Mouse (Mus musculus) MEL (cell line): ENCODE results near the gene Shmt2. TPM values are rescaled to one million over a fixed set of nuclear protein-coding genes. Genes with fewer than 3 reads are reported as not detected.

Experiments used
- DNase-seq: peaks from one replicate; pipeline ENCODE4 v3.0.0; 2011; ENCODE audit warnings: low read depth, low spot score
- H3K27ac ChIP-seq: 2 replicates; pipeline ENCODE4 v1.5.1; 2012; ENCODE audit warnings: low read depth, mild to moderate bottlenecking, control low read depth, low read length, moderate library complexity; ENCODE audit not compliant: control insufficient read depth
- H3K27me3 ChIP-seq, 2 experiments: fragments of 150-350 bp in 1 of 2; sonication (generic) in 1 of 2; 2 replicates each; pipeline ENCODE4 v1.6.1; 2012; ENCODE audit warnings: low read length in 2 of 2, mild to moderate bottlenecking in 2 of 2, improper control_type of control experiment in 1 of 2, moderate library complexity in 1 of 2; ENCODE audit not compliant: insufficient read depth in 2 of 2, control insufficient read depth in 1 of 2
- H3K36me3 ChIP-seq, 2 experiments: 2 replicates each; pipeline ENCODE4 v1.6.1; 2012 to 2014; ENCODE audit warnings: low read length in 2 of 2, improper control_type of control experiment in 1 of 2, inconsistent platforms in 1 of 2, mild to moderate bottlenecking in 1 of 2; ENCODE audit not compliant: insufficient read depth in 2 of 2, control insufficient read depth in 1 of 2
- H3K4me1 ChIP-seq, 2 experiments: fragments of 150-350 bp in 1 of 2; sonication (generic) in 1 of 2; 2 replicates each; pipeline ENCODE4 v1.6.1; 2012; ENCODE audit warnings: low read length in 2 of 2, improper control_type of control experiment in 1 of 2, mild to moderate bottlenecking in 1 of 2; ENCODE audit not compliant: insufficient read depth in 2 of 2, control insufficient read depth in 1 of 2
- H3K4me3 ChIP-seq, 2 experiments: fragments of 150-350 bp in 1 of 2; sonication (generic) in 1 of 2; 2 replicates each; pipeline ENCODE4 v1.5.1; 2012; ENCODE audit warnings: low read depth in 2 of 2, low read length in 2 of 2, mild to moderate bottlenecking in 2 of 2, moderate library complexity in 2 of 2, control low read depth in 1 of 2, improper control_type of control experiment in 1 of 2; ENCODE audit not compliant: control insufficient read depth in 1 of 2, insufficient read depth in 1 of 2
- H3K79me2 ChIP-seq: 2 replicates; pipeline ENCODE4 v1.6.1; 2012; ENCODE audit warnings: mild to moderate bottlenecking, low read length, moderate library complexity; ENCODE audit not compliant: control insufficient read depth, poor library complexity, insufficient read depth
- H3K9ac ChIP-seq: 2 replicates; pipeline ENCODE4 v1.6.1; 2012; ENCODE audit warnings: low read depth, mild to moderate bottlenecking, control low read depth, low read length, moderate library complexity; ENCODE audit not compliant: control insufficient read depth, poor library complexity, severe bottlenecking
- H3K9me3 ChIP-seq: fragments of 150-350 bp; sonication (generic); replicated peaks from 2 replicates; pipeline ENCODE4 v1.6.1; 2012; ENCODE audit warnings: mild to moderate bottlenecking, low read length, improper control_type of control experiment, moderate library complexity; ENCODE audit not compliant: insufficient read depth
- BHLHE40 ChIP-seq: IDR thresholded peaks from 2 replicates; pipeline ENCODE4 v1.6.1; 2012; ENCODE audit warnings: low read depth, mild to moderate bottlenecking, inconsistent platforms, low read length, improper control_type of control experiment, borderline replicate concordance
- CHD1 ChIP-seq: IDR thresholded peaks from 2 replicates; pipeline ENCODE4 v1.6.1; 2012; ENCODE audit warnings: low read depth, mild to moderate bottlenecking, inconsistent platforms, low read length, improper control_type of control experiment
- CTCF ChIP-seq, 3 experiments: IDR thresholded peaks in 2 of 3; conservative IDR thresholded peaks in 1 of 3; 2 replicates each; pipeline ENCODE4 v1.5.1; 2011 to 2012; ENCODE audit warnings: low read length in 3 of 3, low read depth in 2 of 3, mild to moderate bottlenecking in 2 of 3, improper control_type of control experiment in 1 of 3, inconsistent platforms in 1 of 3, mixed read lengths in 1 of 3, moderate library complexity in 1 of 3; ENCODE audit not compliant: control insufficient read depth in 1 of 3, insufficient read depth in 1 of 3, poor library complexity in 1 of 3, severe bottlenecking in 1 of 3
- E2F4 ChIP-seq: IDR thresholded peaks from 2 replicates; pipeline ENCODE4 v1.6.1; 2011; ENCODE audit warnings: low read depth, low read length, improper control_type of control experiment, borderline replicate concordance
- EP300 ChIP-seq, 2 experiments: IDR thresholded peaks; 2 replicates each; pipeline ENCODE4 v1.6.1; 2011; ENCODE audit warnings: improper control_type of control experiment in 2 of 2, low read length in 2 of 2, low read depth in 1 of 2, mild to moderate bottlenecking in 1 of 2
- GABPA ChIP-seq: IDR thresholded peaks from 2 replicates; pipeline ENCODE4 v1.6.1; 2012; ENCODE audit warnings: low read depth, mild to moderate bottlenecking, inconsistent platforms, low read length, improper control_type of control experiment, moderate library complexity
- GATA1 ChIP-seq: IDR thresholded peaks from 2 replicates; pipeline ENCODE4 v1.6.1; 2011; ENCODE audit warnings: low read depth, low read length, improper control_type of control experiment
- JUND ChIP-seq: IDR thresholded peaks from 2 replicates; pipeline ENCODE4 v1.6.1; 2011; ENCODE audit warnings: low read depth, mild to moderate bottlenecking, improper control_type of control experiment, low read length
- MAFK ChIP-seq: IDR thresholded peaks from 2 replicates; pipeline ENCODE4 v1.6.1; 2011; ENCODE audit warnings: low read depth, mild to moderate bottlenecking, low read length, improper control_type of control experiment, borderline replicate concordance
- MXI1 ChIP-seq: IDR thresholded peaks from 2 replicates; pipeline ENCODE4 v1.6.1; 2011; ENCODE audit warnings: mild to moderate bottlenecking, low read depth, low read length, improper control_type of control experiment
- POLR2A ChIP-seq, 2 experiments: IDR thresholded peaks; 2 replicates each; pipeline ENCODE4 v1.6.1; 2011 to 2012; ENCODE audit warnings: low read length in 2 of 2, mild to moderate bottlenecking in 2 of 2, control low read depth in 1 of 2, improper control_type of control experiment in 1 of 2, low read depth in 1 of 2, moderate library complexity in 1 of 2; ENCODE audit not compliant: control insufficient read depth in 1 of 2, insufficient read depth in 1 of 2, poor library complexity in 1 of 2
- RCOR1 ChIP-seq: IDR thresholded peaks from 2 replicates; pipeline ENCODE4 v1.6.1; 2012; ENCODE audit warnings: low read depth, mild to moderate bottlenecking, inconsistent platforms, low read length, improper control_type of control experiment
- TAL1 ChIP-seq: IDR thresholded peaks from 2 replicates; pipeline ENCODE4 v1.6.1; 2012; ENCODE audit warnings: mild to moderate bottlenecking, inconsistent platforms, low read length, moderate library complexity, mixed read lengths
- TCF12 ChIP-seq: IDR thresholded peaks from 2 replicates; pipeline ENCODE4 v1.6.1; 2014; ENCODE audit warnings: low read depth, mild to moderate bottlenecking, inconsistent platforms, low read length, improper control_type of control experiment, moderate library complexity
- USF2 ChIP-seq, 2 experiments: IDR thresholded peaks; 2 replicates each; pipeline ENCODE4 v1.6.1; 2011 to 2012; ENCODE audit warnings: improper control_type of control experiment in 2 of 2, low read length in 2 of 2, borderline replicate concordance in 1 of 2, inconsistent platforms in 1 of 2, low read depth in 1 of 2, mild to moderate bottlenecking in 1 of 2; ENCODE audit not compliant: insufficient read depth in 1 of 2
- ZKSCAN1 ChIP-seq: IDR thresholded peaks from 2 replicates; pipeline ENCODE4 v1.6.1; 2012; ENCODE audit warnings: low read depth, mild to moderate bottlenecking, inconsistent platforms, low read length, improper control_type of control experiment, moderate library complexity
- ZMIZ1 ChIP-seq: IDR thresholded peaks from 2 replicates; pipeline ENCODE4 v1.6.1; 2012; ENCODE audit warnings: low read depth, mild to moderate bottlenecking, inconsistent platforms, low read length, improper control_type of control experiment, moderate library complexity
- ZNF384 ChIP-seq: IDR thresholded peaks from 2 replicates; pipeline ENCODE4 v1.6.1; 2012; ENCODE audit warnings: low read depth, mild to moderate bottlenecking, inconsistent platforms, low read length, improper control_type of control experiment
- polyA plus RNA-seq, 2 experiments: library from polyadenylated mRNA; stranded (reverse) in 1 of 2; unstranded in 1 of 2; fragments of >175 nt in 1 of 2; fragments of >200 nt in 1 of 2; gene quantifications; 2 replicates each; pipeline versions ENCODE4 v1.2.1 to v1.2.4; 2012; ENCODE audit warnings: low replicate concordance in 2 of 2, low read depth in 1 of 2; ENCODE audit not compliant: insufficient read length in 2 of 2, insufficient read depth in 1 of 2, missing spikeins in 1 of 2
- total RNA-seq: library from RNA; depleted of rRNA; stranded (reverse); fragments of 300-350 nt; gene quantifications from 2 replicates; pipeline ENCODE4 v1.2.3, GENCODE M21; 2012

Shmt2 gene
- total and polyA plus RNA-seq, 3 experiments: 242 to 582 (median 263) TPM

DNA sequence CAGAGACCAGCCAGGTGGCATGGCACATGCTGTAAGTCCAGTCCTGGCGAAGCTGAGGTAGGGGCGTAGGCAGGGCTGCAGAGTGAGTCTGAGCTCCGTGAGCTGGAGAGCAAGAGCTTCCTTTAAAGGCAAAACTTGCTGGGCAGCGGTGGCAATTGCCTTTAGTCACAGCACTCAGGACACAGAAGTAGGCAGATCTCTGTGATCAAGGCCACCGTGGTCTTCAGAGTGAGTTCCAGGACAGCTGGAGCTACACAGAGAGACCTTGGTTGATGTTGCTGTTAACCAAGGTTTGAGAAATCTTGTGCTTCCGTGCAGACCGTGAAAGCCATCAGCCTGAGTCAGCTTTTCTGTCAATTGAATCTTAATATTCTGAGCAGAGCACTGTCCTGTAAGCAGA is 44.9 kb downstream of the Shmt2 start:
- Histone ChIP-seq H3K79me2 (no peaks in the 10 kb centered on the region), H3K9me3 (no peaks in the 10 kb centered on the region), H3K27ac (no peak overlapping the region), H3K27me3 (no peaks in the 10 kb centered on the region), H3K36me3 (peaks cover 4 to 5% of the 10 kb centered on the region in 2 experiments), H3K9ac (no peak overlapping the region), H3K4me3 (no peak overlapping the region), H3K4me1 (peaks cover 3 to 8% of the 10 kb centered on the region in 2 experiments)
- no peak for TF ChIP-seq CTCF (IDR thresholded peaks at IDR 0.05 in 2 of 3, conservative IDR thresholded peaks at IDR 0.05 in 1 of 3; ENCODE audit: control insufficient read depth in 1 of 3, insufficient read depth in 1 of 3, low read depth in 2 of 3, low read length in 3 of 3, poor library complexity in 1 of 3, severe bottlenecking in 1 of 3)
- no peak for TF ChIP-seq MAFK
- no peak for TF ChIP-seq GABPA
- TF ChIP-seq USF2 (IDR thresholded peaks at IDR 0.05; ENCODE audit: borderline replicate concordance in 1 of 2, insufficient read depth in 1 of 2, low read depth in 1 of 2, low read length in 2 of 2): no peak
- DNase-seq: no peak

DNA sequence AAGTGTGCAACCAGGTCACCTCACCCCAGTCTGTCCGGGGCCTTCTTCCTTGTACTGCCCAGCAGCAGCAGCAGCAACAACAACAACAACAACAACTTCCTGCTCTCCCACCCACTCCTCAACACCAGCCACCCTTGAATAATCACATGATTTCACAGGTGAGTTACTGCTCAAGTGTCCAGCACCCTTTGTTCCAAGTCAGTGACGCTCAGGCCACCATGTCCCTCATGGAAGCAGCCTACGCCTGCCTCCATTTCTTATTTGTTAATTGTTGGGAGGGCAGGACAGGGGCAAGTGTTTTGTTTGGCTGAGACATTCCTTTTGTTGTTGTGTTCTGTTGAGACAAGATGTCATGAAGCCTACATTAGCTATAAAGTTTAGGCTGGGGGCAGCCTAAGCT is 45.7 kb downstream of the Shmt2 start:
- H3K9me3 ChIP-seq: no peaks in the 10 kb centered on the region
- peaks cover 4 to 5% of the 10 kb centered on the region in 2 experiments for H3K36me3 ChIP-seq
- H3K4me1 ChIP-seq: peaks cover 3 to 8% of the 10 kb centered on the region in 2 experiments
- no peaks in the 10 kb centered on the region for H3K79me2 ChIP-seq
- TF ChIP-seq EP300 (IDR thresholded peaks at IDR 0.05; ENCODE audit: low read depth in 1 of 2, low read length in 2 of 2) (no peak), JUND (no peak), TCF12 (no peak), RCOR1 (no peak), ZNF384 (no peak), POLR2A (IDR thresholded peaks at IDR 0.05; ENCODE audit: control insufficient read depth in 1 of 2, insufficient read depth in 1 of 2, low read depth in 1 of 2, low read length in 2 of 2, poor library complexity in 1 of 2) (no peak), TAL1 (no peak), ZMIZ1 (no peak), E2F4 (no peak), CHD1 (no peak), BHLHE40 (no peak), MXI1 (no peak), GATA1 (no peak), USF2 (IDR thresholded peaks at IDR 0.05; ENCODE audit: borderline replicate concordance in 1 of 2, insufficient read depth in 1 of 2, low read depth in 1 of 2, low read length in 2 of 2) (no peak), ZKSCAN1 (no peak)
- no peak overlapping the region for H3K27ac ChIP-seq
- no peak for DNase-seq
- H3K9ac ChIP-seq: no peak overlapping the region
- H3K27me3 ChIP-seq: no peaks in the 10 kb centered on the region
- H3K4me3 ChIP-seq: no peak overlapping the region
